Mouse (Mus musculus): ENCODE measurements around the gene Pcare. TPM values are rescaled to one million over a fixed set of nuclear protein-coding genes. Genes with fewer than 3 reads are reported as not detected.

Gene Pcare
- polyA plus RNA-seq, 1 experiment from 2014 or later = not detected

GRCm38 (mm10) chr17:71717881-71718625, 34.6 kb downstream of the Pcare start:
- H3K27ac ChIP-seq = no peak overlapping the region
- H3K4me1 ChIP-seq = no peaks in the 10 kb centered on the region
- 92% methylated on average over 8 of the region's 8 CpGs for WGBS
- H3K27me3 ChIP-seq (ENCODE audit: poor library complexity, severe bottlenecking) = no peaks in the 10 kb centered on the region
- no peaks in the 10 kb centered on the region for H3K36me3 ChIP-seq (replicated peaks)
- no peaks in the 10 kb centered on the region for H3K9me3 ChIP-seq
- H3K4me3 ChIP-seq = no peak overlapping the region
- no peak for DNase-seq (ENCODE audit: extremely low spot score, low spot score)

DNA sequence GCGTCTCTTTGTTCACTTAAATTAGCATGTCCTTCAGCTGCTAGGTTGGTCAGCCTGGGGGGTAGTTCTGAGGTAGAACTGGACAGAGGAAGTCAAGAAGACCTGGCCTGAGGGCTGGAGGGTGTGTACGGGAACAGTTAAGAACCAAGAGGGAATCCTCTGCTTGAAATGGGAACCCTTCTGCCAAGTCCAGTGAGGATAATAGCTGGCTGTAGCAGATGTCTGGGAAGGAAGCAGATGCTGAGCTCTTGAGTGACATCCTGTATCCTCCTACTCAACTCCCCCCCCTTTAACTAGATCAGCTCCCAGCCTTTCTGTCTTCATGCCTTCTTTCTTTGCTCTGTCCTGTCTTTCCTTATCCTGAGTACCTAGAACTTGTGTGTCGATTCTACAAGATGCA, 37.7 kb downstream of the Pcare start:
- no peak for DNase-seq (ENCODE audit: extremely low spot score, low spot score)
- Histone ChIP-seq H3K4me3 (no peak overlapping the region), H3K27me3 (ENCODE audit: poor library complexity, severe bottlenecking) (no peaks in the 10 kb centered on the region), H3K27ac (no peak overlapping the region), H3K9me3 (no peaks in the 10 kb centered on the region), H3K36me3 (replicated peaks) (no peaks in the 10 kb centered on the region), H3K4me1 (0 out of 2 replicates have a peak, but pooled peaks cover 3% of the 10 kb centered on the region)
- 81% methylated on average over 3 of the region's 3 CpGs for WGBS

DNA sequence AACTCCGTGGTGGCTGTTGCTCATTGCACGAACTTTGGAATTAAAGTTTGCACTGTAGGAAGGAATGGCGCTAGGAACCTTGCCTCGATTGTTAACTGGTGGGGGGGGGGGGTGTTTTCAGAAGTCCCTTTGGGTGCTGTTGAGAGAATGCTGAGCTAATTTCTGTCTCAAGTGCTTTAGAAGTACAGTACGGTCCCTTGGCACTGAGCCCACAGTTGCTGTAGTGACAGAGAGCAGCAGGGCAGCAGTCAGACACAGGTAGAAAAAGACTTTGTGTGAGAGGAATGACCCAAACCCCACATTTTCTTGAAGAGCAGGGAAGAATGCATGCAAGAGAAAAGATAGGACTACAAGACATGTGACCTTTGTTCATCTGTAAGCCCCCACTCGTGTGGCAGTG, 40.4 kb downstream of the Pcare start:
- DNase-seq (ENCODE audit: extremely low spot score, low spot score) = no peak
- Histone ChIP-seq H3K4me3 (no peak overlapping the region), H3K4me1 (0 out of 2 replicates have a peak, but pooled peaks cover 5% of the 10 kb centered on the region), H3K27me3 (ENCODE audit: poor library complexity, severe bottlenecking) (no peaks in the 10 kb centered on the region), H3K9me3 (no peaks in the 10 kb centered on the region), H3K36me3 (replicated peaks) (no peaks in the 10 kb centered on the region), H3K27ac (no peak overlapping the region)
- 89% methylated on average over 6 of the region's 6 CpGs for WGBS

DNA sequence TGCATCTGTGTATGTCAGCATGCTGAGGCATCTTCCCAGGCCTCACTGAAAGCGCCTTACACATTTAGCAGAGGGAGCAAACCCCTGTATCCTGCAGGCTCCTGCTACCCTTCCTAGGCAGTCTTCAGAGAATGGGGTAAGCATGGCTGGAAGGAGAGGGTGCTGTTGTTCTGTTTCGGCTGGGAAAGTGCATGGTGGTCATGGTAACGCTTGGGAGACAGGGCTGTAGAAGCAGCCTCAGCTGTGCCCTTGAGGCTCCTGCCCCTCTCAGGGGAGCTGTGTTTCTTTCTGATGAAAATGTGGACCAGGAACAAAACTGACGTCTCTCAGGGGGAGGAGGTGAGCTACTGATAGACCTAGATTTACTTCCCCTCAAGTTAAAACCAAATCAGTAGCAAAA, 45.0 kb downstream of the Pcare start:
- no peaks in the 10 kb centered on the region for H3K36me3 ChIP-seq (replicated peaks)
- no peak overlapping the region for H3K27ac ChIP-seq
- H3K4me1 ChIP-seq = 0 out of 2 replicates have a peak, but pooled peaks cover 5% of the 10 kb centered on the region
- no peak for DNase-seq (ENCODE audit: extremely low spot score, low spot score)
- 64% methylated on average over 4 of the region's 4 CpGs for WGBS
- H3K27me3 ChIP-seq (ENCODE audit: poor library complexity, severe bottlenecking) = no peaks in the 10 kb centered on the region
- no peak overlapping the region for H3K4me3 ChIP-seq
- H3K9me3 ChIP-seq = peaks cover 4% of the 10 kb centered on the region; the same call in 1 of the 2 replicates

- Histone ChIP-seq H3K36me3 (replicated peaks) (no peaks in the 10 kb centered on the region), H3K4me3 (no peak overlapping the region), H3K9me3 (peaks cover 4% of the 10 kb centered on the region; the same call in 1 of the 2 replicates), H3K27ac (no peak overlapping the region), H3K4me1 (0 out of 2 replicates have a peak, but pooled peaks cover 5% of the 10 kb centered on the region), H3K27me3 (ENCODE audit: poor library complexity, severe bottlenecking) (no peaks in the 10 kb centered on the region)
- no peak for DNase-seq (ENCODE audit: extremely low spot score, low spot score)
- 90% methylated on average over 14 of the region's 14 CpGs for WGBS
Observed at GRCm38 (mm10) chr17:71705550-71706480, 46.9 kb downstream of the Pcare start.

DNA sequence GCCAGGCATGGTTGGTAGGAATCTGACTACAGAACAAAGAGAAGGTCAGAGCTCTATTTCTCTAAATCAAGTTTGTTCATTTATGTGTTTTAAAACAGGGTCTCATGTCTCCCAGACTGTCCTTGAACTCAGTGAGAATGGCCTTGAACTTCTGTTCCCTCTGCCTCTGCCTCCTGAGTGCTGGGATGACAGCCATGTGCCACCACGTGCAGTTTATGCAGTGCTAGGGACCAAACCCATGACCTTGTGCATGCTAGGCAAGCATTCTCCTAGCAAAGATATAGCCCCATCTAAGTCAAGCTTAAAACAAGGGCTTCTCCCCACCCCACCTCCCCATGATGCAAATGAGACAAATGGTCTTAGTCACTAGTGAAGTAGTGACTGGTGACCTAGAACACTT, 47.6 kb downstream of the Pcare start:
- Histone ChIP-seq H3K27me3 (ENCODE audit: poor library complexity, severe bottlenecking) (no peaks in the 10 kb centered on the region), H3K4me1 (0 out of 2 replicates have a peak, but pooled peaks cover 2% of the 10 kb centered on the region), H3K9me3 (peaks cover 4% of the 10 kb centered on the region; the same call in 1 of the 2 replicates), H3K36me3 (replicated peaks) (no peaks in the 10 kb centered on the region), H3K27ac (no peak overlapping the region), H3K4me3 (no peak overlapping the region)
- 91% methylated on average over 1 of the region's 1 CpGs for WGBS
- DNase-seq (ENCODE audit: extremely low spot score, low spot score) = no peak

DNA sequence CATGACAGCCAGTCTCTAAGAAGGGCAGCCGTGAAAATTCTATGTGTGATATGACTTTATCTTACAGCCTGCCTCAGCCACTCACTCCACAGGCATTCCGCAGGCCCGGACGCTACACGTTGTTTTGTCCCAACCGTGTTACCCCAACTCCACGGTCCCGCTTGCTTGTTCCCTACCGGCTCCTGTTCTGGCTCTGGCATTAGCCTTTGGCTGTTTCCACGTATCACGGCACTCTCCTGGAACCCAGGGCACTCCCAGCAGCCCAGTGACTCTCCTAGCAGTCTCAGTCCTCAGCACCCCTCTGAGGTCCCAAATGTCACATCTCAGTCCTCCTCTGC, 54.1 kb downstream of the Pcare start:
- WGBS = 92% methylated on average over 11 of the region's 11 CpGs
- no peaks in the 10 kb centered on the region for H3K27me3 ChIP-seq (ENCODE audit: poor library complexity, severe bottlenecking)
- peaks cover 15% of the 10 kb centered on the region for H3K4me1 ChIP-seq
- DNase-seq (ENCODE audit: extremely low spot score, low spot score) = no peak
- H3K4me3 ChIP-seq = no peak overlapping the region
- H3K27ac ChIP-seq = no peak overlapping the region
- no peaks in the 10 kb centered on the region for H3K9me3 ChIP-seq
- no peaks in the 10 kb centered on the region for H3K36me3 ChIP-seq (replicated peaks)

- Histone ChIP-seq H3K4me3 (no peak overlapping the region), H3K9me3 (no peaks in the 10 kb centered on the region), H3K27me3 (ENCODE audit: poor library complexity, severe bottlenecking) (no peaks in the 10 kb centered on the region), H3K36me3 (replicated peaks) (no peaks in the 10 kb centered on the region), H3K27ac (no peak overlapping the region), H3K4me1 (peaks cover 20% of the 10 kb centered on the region)
- DNase-seq (ENCODE audit: extremely low spot score, low spot score) = no peak
- WGBS = 85% methylated on average over 11 of the region's 11 CpGs
Observed at GRCm38 (mm10) chr17:71697896-71698618, 54.6 kb downstream of the Pcare start.

- Histone ChIP-seq H3K36me3 (replicated peaks) (no peaks in the 10 kb centered on the region), H3K27ac (peak overlapping the region; percentile 40; the same call in 1 of the 2 replicates), H3K9me3 (no peaks in the 10 kb centered on the region), H3K4me3 (no peak overlapping the region), H3K27me3 (ENCODE audit: poor library complexity, severe bottlenecking) (no peaks in the 10 kb centered on the region), H3K4me1 (peaks cover 28% of the 10 kb centered on the region)
- WGBS = 87% methylated on average over 5 of the region's 5 CpGs
- no peak for DNase-seq (ENCODE audit: extremely low spot score, low spot score)
Observed at GRCm38 (mm10) chr17:71696396-71696795, 56.3 kb downstream of the Pcare start.

GRCm38 (mm10) chr17:71695716-71696315, 56.9 kb downstream of the Pcare start:
- Histone ChIP-seq H3K27ac (peak overlapping the region; percentile 40; the same call in 1 of the 2 replicates), H3K4me3 (no peak overlapping the region), H3K9me3 (no peaks in the 10 kb centered on the region), H3K27me3 (ENCODE audit: poor library complexity, severe bottlenecking) (no peaks in the 10 kb centered on the region), H3K4me1 (peaks cover 30% of the 10 kb centered on the region), H3K36me3 (replicated peaks) (no peaks in the 10 kb centered on the region)
- DNase-seq (ENCODE audit: extremely low spot score, low spot score) = no peak
- 85% methylated on average over 15 of the region's 15 CpGs for WGBS

DNA sequence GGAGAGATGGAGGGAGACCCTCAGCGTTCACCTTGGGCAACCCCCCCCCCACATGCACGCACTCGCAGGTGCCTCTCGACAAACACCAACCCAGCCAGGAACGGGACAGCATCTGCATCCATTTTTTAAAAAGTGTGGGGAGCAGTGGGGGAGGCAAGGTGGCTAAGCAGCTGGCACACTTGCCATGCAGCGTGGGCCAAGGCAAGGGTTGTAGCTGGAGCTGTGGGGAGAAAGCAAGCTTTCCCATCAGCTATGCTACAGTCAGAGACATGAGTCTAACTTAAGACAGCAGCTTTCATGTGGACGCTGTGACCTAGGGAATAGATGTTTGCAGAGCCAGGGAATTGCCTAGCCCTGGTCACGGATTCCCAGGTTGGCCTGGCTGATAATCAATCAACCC, 57.5 kb downstream of the Pcare start:
- 96% methylated on average over 8 of the region's 8 CpGs for WGBS
- peaks cover 33% of the 10 kb centered on the region for H3K4me1 ChIP-seq
- H3K36me3 ChIP-seq (replicated peaks) = no peaks in the 10 kb centered on the region
- no peak overlapping the region for H3K4me3 ChIP-seq
- no peak overlapping the region for H3K27ac ChIP-seq
- no peaks in the 10 kb centered on the region for H3K9me3 ChIP-seq
- H3K27me3 ChIP-seq (ENCODE audit: poor library complexity, severe bottlenecking) = no peaks in the 10 kb centered on the region
- no peak for DNase-seq (ENCODE audit: extremely low spot score, low spot score)

GRCm38 (mm10) chr17:71693780-71694179, 58.9 kb downstream of the Pcare start:
- peak; percentile 37 for DNase-seq (ENCODE audit: extremely low spot score, low spot score)
- 46% methylated on average over 8 of the region's 8 CpGs for WGBS
- no peaks in the 10 kb centered on the region for H3K36me3 ChIP-seq (replicated peaks)
- peaks cover 33% of the 10 kb centered on the region for H3K4me1 ChIP-seq
- H3K4me3 ChIP-seq = no peak overlapping the region
- H3K27ac ChIP-seq = 0 out of 2 replicates have a peak overlapping the region, but pooled peaks have one; percentile 25
- H3K9me3 ChIP-seq = no peaks in the 10 kb centered on the region
- H3K27me3 ChIP-seq (ENCODE audit: poor library complexity, severe bottlenecking) = no peaks in the 10 kb centered on the region

All from forebrain, embryonic 10.5 days (tissue).